Mouse (Mus musculus) left cerebral cortex, postnatal 14 days (tissue): ENCODE measurements around the gene Gm49388. TPM values are rescaled to one million over a fixed set of nuclear protein-coding genes. Genes with fewer than 3 reads are reported as not detected.
"Not testable (repeated sequence)": the region's sequence is repeated elsewhere in the genome, so short reads cannot be mapped to it uniquely, and the experiment has no call there.

ENCODE experiments used
- DNase-seq, 2 experiments: peaks; one replicate each; pipeline ENCODE4 v3.0.0; 2021 to 2022; ENCODE audit warnings: low spot score in 2 of 2, mixed read lengths in 1 of 2
- intact Hi-C: fragments of 180-260 bp; cut with DNase I; formaldehyde crosslinking; loops from one replicate; pipeline ENCODE4 v1.15.1; 2025
- total RNA-seq, 2 experiments: library from RNA; stranded (reverse); gene quantifications; 2 replicates each; pipeline ENCODE4 v1.2.3; 2021

Gm49388 gene
- total RNA-seq, 2 experiments from 2014 or later = 1.7 TPM

DNA sequence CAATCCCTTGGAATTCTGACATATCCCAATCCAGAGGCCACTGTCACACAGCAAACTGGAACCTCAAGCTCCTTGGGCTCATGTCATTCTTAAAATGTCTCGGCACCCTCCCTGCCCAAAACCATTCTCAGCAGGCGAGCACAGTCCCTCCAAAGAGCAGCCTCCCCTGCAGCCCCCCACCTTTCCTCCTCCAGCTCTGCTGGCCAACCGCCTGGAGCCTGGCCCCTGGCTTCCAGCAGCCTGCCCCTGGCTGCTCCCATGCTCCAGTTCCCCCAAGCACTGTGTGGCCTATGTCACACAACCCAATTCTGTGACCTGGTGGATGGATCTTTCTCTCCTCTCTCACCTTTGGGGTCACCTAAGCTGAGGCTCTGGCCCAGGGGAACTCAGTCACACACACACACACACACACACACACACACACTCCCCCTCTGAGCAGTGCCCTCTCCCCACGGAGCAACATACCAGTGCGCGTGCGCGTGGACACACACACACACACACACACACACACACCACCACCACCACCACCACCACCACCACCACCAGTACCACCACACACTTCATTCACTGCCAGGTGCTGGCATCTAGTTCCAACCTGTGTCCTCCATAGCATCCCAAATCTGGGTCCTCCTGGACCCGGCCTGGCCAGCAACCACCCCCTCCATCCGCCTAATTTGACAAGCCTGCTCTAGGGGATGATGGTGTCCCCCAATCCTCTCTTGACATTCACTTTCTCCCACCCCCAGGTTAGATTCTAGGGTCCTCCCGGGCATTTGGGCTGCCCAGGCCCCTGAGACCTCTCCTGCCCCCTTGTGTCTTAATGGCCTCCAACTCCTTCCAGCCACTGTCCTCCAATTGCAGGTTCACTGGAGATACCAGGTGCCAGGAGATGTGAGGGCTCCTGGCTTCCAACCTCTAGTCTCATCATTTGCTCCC, 38.1 kb downstream of the Gm49388 start:
- intact Hi-C loops = no loop called here
- DNase-seq = no peak

DNA sequence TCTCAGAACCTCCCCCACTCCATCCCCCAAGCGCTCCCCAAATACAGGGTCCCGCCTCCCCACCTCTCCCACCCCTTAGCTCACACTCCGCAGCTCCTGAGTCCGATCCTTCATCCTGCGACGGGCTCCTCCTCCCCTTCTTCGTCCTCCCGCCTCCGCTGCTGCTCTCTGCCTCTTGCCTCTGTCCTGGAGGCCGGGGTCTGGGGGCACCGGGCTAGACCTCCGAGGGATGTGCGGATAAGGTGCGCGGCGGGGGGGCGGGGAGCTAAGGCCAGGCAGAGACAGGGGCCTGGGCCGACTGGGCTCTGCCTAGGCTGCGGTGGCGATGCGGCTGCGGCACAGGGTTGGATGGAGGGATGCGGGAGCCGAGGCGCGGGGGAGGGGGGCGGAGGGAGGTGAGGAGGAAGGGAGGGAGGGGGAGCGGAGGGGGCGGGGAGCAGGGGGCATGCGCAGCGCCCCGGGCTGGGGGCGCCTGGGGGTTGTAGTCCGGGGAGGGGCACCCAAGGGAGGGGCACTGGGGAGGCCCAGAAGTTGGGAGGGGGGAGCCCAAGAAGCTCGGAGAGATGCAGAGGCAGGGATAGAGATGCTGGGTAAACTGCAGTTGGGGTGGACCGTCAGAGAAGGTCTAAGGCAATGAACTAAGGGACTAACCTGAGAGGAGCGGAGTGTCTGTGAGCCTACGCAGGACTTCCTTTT, 38.9 kb downstream of the Gm49388 start, which contains the start of the genes Stx4a and Stx1b:
Gene Stx4a, plus strand, starts transcription at position 119 of the 696 bp plus-strand sequence.
Gene Stx1b, minus strand, starts transcription at position 374 of the 696 bp plus-strand sequence.
- peak in 1 of 2 experiments; percentile 76 for DNase-seq
- intact Hi-C loops = no loop called here

DNA sequence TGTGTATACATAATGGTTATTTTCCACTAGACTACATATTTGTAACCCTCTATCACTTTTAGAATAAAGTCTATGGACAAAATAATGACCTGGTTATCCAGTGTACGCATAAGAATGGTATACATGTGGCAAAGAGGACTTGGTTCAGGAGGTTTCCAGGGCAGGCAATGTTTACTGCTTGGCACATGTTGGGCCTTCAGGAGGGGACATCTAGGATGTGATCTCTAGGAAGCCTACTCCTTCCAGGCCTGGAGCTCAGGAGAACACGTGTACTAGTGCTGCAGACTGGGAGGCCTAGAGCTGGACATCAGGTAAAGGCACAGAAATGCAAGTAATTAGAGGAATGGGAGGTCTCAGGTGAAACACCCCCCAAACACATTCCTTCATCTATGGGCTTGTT, 50.1 kb downstream of the Gm49388 start:
- intact Hi-C loops = no loop called here

GRCm38 (mm10) chr7:127837473-127837872, 52.1 kb downstream of the Gm49388 start:
- no peak for DNase-seq
- intact Hi-C loops = no loop called here

More for the DNA sequence above, 50.1 kb downstream of the Gm49388 start:
- DNase-seq = no peak

DNA sequence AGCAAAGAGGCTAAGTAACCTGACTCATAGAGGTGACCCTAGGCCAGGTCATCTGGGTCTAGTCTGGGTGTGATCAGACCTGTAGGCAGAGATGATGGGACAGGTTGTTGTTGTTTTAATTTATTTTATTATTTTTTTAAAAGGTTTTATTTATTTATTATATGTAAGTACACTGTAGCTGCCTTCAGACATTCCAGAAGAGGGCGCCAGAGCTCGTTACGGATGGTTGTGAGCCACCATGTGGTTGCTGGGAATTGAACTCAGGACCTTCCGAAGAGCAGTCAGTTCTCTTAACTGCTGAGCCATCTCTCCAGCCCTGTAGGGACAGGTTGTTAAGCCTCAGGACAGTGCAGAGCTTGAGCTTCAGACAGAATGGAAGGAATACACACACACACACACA, 52.5 kb downstream of the Gm49388 start:
- intact Hi-C loops, DNase-seq: not testable (repeated sequence)

DNA sequence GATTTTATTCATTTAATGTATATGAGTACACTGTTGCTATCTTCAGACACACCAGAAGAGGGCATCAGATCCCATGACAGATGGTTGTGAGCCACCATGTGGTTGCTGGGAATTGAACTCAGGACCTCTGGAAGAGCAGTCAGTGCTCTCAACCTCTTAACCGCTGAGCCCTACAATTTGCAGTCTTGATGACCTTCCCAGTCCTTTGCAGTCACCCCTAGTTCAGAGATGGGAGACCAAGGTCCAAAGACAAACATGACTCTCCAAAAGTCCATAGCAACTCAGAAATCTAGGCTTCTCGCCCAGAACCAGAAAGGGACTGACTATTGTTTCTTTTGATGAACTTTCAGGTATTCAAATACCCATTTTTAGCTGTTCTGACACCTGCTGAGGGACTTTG, 54.6 kb downstream of the Gm49388 start:
- intact Hi-C loops, DNase-seq: not testable (repeated sequence)

- peak; percentile 74 to 83 for DNase-seq
- intact Hi-C loops = no loop called here
Measured at GRCm38 (mm10) chr7:127840886-127841285, 55.5 kb downstream of the Gm49388 start.

DNA sequence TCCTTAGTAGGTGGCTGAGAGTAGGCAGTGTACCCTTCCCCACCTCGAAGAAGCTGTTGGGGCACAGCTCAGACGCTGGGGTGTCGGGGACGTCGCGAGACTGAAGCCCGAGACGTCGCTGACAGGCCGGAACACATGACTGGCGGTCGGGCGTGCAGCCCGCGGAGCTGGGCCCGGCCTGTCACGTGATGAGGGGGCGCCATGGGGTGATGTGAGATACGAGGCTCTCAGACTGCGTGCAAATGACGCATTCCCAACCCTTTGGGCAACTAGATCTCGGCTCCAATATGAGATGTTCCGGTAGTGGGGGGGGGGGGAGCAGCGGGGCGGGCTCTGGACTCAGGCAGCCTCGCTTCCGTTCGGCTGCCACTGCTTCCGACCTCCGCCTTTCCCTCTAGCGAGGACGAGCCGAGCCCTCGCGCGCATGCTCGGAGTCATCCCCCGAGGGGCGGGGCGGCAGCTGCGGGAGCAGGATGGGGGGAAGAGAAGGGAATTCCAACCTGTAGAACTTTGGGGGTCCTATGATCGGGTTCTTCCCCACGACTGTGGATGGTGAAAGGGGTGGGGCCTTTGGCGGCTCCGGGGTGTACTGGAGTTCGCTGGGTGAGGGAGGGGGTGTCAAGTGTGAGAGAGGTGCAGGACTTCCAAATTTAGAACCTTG, 56.1 kb downstream of the Gm49388 start:
- peak; percentile 94 to 99 for DNase-seq
- intact Hi-C loops = no loop called here

- DNase-seq = peak; percentile 77
- intact Hi-C loops = no loop called here
Measured at GRCm38 (mm10) chr7:127842001-127842718, 56.8 kb downstream of the Gm49388 start.

DNA sequence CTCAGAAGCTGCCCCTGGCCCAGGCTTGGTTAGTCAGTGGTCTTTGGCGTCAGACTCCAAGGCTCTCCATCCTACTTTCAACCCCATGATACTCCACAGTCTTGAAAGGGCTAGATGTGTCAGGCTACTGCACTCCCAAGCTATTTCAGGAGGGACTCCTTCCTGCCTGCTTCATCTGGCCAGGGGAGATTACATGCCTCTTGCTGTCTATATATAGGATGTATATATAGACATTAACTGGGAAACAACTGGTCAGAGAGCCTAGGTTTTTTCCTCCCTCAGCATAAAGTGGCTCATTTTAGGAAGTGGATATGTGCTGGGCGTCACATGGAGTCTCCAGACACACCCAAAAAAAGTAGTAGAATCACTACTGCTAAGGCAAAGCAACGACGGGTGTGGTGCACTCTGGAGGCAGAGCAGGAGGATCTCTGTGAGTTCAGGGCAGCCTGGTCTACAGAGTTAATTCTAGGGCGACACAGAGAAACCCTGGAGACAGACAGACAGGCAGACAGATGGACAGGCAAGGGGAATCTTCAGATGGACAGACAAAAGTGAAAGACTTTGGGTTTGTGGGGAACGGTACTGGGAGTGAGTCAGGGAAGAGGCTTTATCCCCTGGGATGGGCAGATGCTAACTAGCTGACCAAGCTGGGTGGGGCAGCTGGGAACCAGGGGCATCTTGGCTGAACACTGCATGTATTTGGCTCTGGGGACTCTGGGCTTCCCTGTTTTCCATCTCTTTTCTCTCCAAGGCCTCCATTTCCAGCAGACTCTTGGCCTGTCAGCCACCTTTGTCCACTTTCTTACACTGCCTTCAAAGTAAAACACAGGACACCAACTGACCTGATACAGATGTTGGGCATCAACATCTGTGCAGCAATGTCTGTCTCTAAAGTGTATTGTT, 64.8 kb downstream of the Gm49388 start:
- no peak for DNase-seq
- intact Hi-C loops = no loop called here

- no peak for DNase-seq
- intact Hi-C loops = no loop called here
Measured at GRCm38 (mm10) chr7:127850906-127851305, 65.5 kb downstream of the Gm49388 start.

Other genes starting within 250 kb of the Gm49388 start
- gene Tmem265, start 224.2 kb upstream of the Gm49388 start, total RNA-seq = 1 to 10 TPM; 2.3 to 3.2 TPM
- 10 to 100 TPM; 71.5 to 75.9 TPM for gene Phkg2, start 212.3 kb upstream of the Gm49388 start, total RNA-seq
- gene Ccdc189, start 197.0 kb upstream of the Gm49388 start, total RNA-seq = 10 to 100 TPM in 1 of 2 experiments, 1 to 10 TPM in 1; 9.5 to 11.3 TPM
- gene Rnf40, start 196.8 kb upstream of the Gm49388 start, total RNA-seq = 10 to 100 TPM; 69.5 to 74.7 TPM
- 10 to 100 TPM; 24.1 to 25.7 TPM for gene Zfp629, start 169.8 kb upstream of the Gm49388 start, total RNA-seq
- 10 to 100 TPM; 37.8 to 45.7 TPM for gene Bcl7c, start 76.7 kb upstream of the Gm49388 start, total RNA-seq
- 1 to 10 TPM; 2.3 to 2.7 TPM for gene Ctf1, start 72.9 kb upstream of the Gm49388 start, total RNA-seq
- not detected for gene Ctf2, start 53.4 kb upstream of the Gm49388 start, total RNA-seq
- gene Fbxl19, start 41.1 kb upstream of the Gm49388 start, total RNA-seq = 10 to 100 TPM; 89.1 to 89.8 TPM
- gene Orai3, start 15.8 kb upstream of the Gm49388 start, total RNA-seq = 10 to 100 TPM; 19.8 to 22.5 TPM
- 10 to 100 TPM; 43.3 to 44.9 TPM for gene Setd1a, start 8.9 kb upstream of the Gm49388 start, total RNA-seq
- 1 to 10 TPM; 4.8 to 6.0 TPM for gene Hsd3b7, start 15.0 kb downstream of the Gm49388 start, total RNA-seq
- gene Stx4a, start 38.7 kb downstream of the Gm49388 start, total RNA-seq = 10 to 100 TPM; 50.3 to 55.3 TPM
- gene Stx1b, start 38.9 kb downstream of the Gm49388 start, total RNA-seq = 100 to 1,000 TPM; 401 to 404 TPM
- gene Zfp646, start 90.6 kb downstream of the Gm49388 start, total RNA-seq = 10 to 100 TPM; 25.0 to 25.6 TPM
- gene Zfp668, start 91.2 kb downstream of the Gm49388 start, total RNA-seq = 10 to 100 TPM; 22.0 to 22.6 TPM
- 1 to 10 TPM; 1.3 TPM for gene Prss53, start 105.4 kb downstream of the Gm49388 start, total RNA-seq
- gene Gm21974, start 109.8 kb downstream of the Gm49388 start, total RNA-seq = not detected
- gene Vkorc1, start 110.0 kb downstream of the Gm49388 start, total RNA-seq = 10 to 100 TPM; 21.9 to 25.5 TPM
- gene Bckdk, start 118.5 kb downstream of the Gm49388 start, total RNA-seq = 10 to 100 TPM; 36.8 to 45.1 TPM
- 10 to 100 TPM; 26.0 to 30.0 TPM for gene Kat8, start 126.9 kb downstream of the Gm49388 start, total RNA-seq
- under 1 TPM in 1 of 2 experiments, not detected in 1; 0.89 TPM for gene Prss8, start 144.5 kb downstream of the Gm49388 start, total RNA-seq
- gene Prss36, start 161.1 kb downstream of the Gm49388 start, total RNA-seq = 10 to 100 TPM in 1 of 2 experiments, 1 to 10 TPM in 1; 9.8 to 10.3 TPM
- gene Fus, start 181.8 kb downstream of the Gm49388 start, total RNA-seq = 100 to 1,000 TPM; 313 to 324 TPM
- 1 to 10 TPM; 2.2 to 3.7 TPM for gene Pycard, start 208.3 kb downstream of the Gm49388 start, total RNA-seq
- under 1 TPM; 0.64 to 0.97 TPM for gene Trim72, start 218.3 kb downstream of the Gm49388 start, total RNA-seq